Mouse (Mus musculus) lung, adult 2 months (tissue): ENCODE results near the gene Ythdf1.

ENCODE experiments used
- CTCF ChIP-seq: fragments of 200-500 bp; IDR thresholded peaks from 2 replicates; pipeline ENCODE4 v1.5.1; 2011; ENCODE audit warnings: mild to moderate bottlenecking, low read length, control low read depth; ENCODE audit not compliant: insufficient read depth
- POLR2A ChIP-seq: fragments of 200-500 bp; IDR thresholded peaks from 2 replicates; pipeline ENCODE4 v1.6.1; 2011; ENCODE audit warnings: low read depth, mild to moderate bottlenecking, control low read depth, low read length, borderline replicate concordance; ENCODE audit errors: extremely low read depth

- no peak for TF ChIP-seq CTCF
- TF ChIP-seq POLR2A: no peak
Observed at GRCm38 (mm10) chr2:180910928-180911327, 9.8 kb downstream of the Ythdf1 start.
